Mouse (Mus musculus) neural tube, embryonic 15.5 days (tissue): ENCODE measurements around the gene Rasal2. TPM values are rescaled to one million over a fixed set of nuclear protein-coding genes. Genes with fewer than 3 reads are reported as not detected.

Experiments
- ATAC-seq: fragments of 200-750 bp; cut with Nextera tagmentation; 2 replicates; pipeline ENCODE4 v1.8.0; 2017; ENCODE audit warnings: mild to moderate bottlenecking, moderate TSS enrichment, moderate library complexity; ENCODE audit not compliant: low FRiP score
- H3K27ac ChIP-seq: fragments of 300-500 bp; sonication (generic); replicated peaks from 2 replicates; pipeline ENCODE4 v1.5.1; 2015; ENCODE audit warnings: mild to moderate bottlenecking, inconsistent platforms
- H3K27me3 ChIP-seq: fragments of 300-500 bp; sonication (generic); replicated peaks from 2 replicates; pipeline ENCODE4 v1.6.1; 2015; ENCODE audit warnings: inconsistent platforms
- H3K36me3 ChIP-seq: fragments of 300-500 bp; sonication (generic); 2 replicates; pipeline ENCODE4 v1.6.1; 2015; ENCODE audit warnings: inconsistent platforms
- H3K4me1 ChIP-seq: fragments of 300-500 bp; sonication (generic); 2 replicates; pipeline ENCODE4 v1.6.1; 2015; ENCODE audit warnings: inconsistent platforms
- H3K4me2 ChIP-seq: fragments of 300-500 bp; sonication (generic); 2 replicates; pipeline ENCODE4 v1.6.1; 2015; ENCODE audit warnings: inconsistent platforms, mild to moderate bottlenecking, moderate library complexity
- H3K4me3 ChIP-seq: fragments of 300-500 bp; sonication (generic); replicated peaks from 2 replicates; pipeline ENCODE4 v1.5.1; 2015; ENCODE audit warnings: mild to moderate bottlenecking, inconsistent platforms
- H3K9ac ChIP-seq: fragments of 300-500 bp; sonication (generic); replicated peaks from 2 replicates; pipeline ENCODE4 v1.6.1; 2015; ENCODE audit warnings: mild to moderate bottlenecking, inconsistent platforms
- H3K9me3 ChIP-seq: fragments of 300-500 bp; sonication (generic); replicated peaks from 2 replicates; pipeline ENCODE4 v1.6.1; 2016; ENCODE audit warnings: inconsistent platforms
- WGBS: fragments of 180-500 bp; shearing (Covaris S2); methylation state at CpG from one replicate; pipeline ENCODE4 v1.1.7; 2015; ENCODE audit warnings: mixed read lengths; 5-methylcytosine and 5-hydroxymethylcytosine counted together
- polyA plus RNA-seq: library from polyadenylated mRNA; unstranded; fragments of >200 nt; fragmentation: Nextera tagmentation; extraction: Ambion mirVana; gene quantifications from 2 replicates; pipeline ENCODE4 v1.2.1, GENCODE M21; 2015

The Rasal2 gene
- polyA plus RNA-seq, 1 experiment from 2014 or later: 39.1 TPM

- under 1% methylated on average over 59 of the region's 85 CpGs for WGBS
Observed at GRCm38 (mm10) chr1:157411711-157412380, 549 bp downstream of the Rasal2 start.

DNA sequence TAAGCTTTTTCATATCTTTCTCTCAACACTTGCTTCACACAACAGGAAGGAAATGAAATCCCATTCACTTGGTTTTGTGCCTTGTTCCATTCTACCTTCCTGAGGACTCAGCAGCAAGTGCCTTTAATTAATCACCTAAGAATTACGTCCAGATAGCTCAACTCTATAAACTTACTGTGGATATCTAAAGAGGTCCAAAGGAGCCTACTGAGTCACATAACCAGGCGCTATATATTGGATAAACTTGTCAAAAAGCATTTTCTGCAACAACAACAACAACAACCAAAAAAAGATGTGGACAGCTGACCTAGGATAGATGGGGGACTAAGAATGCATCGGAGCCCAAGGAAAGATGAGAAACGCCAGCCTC lies 1.1 kb downstream of the Rasal2 start:
- Histone ChIP-seq H3K27ac (peak overlapping the region; percentile 98), H3K4me1 (peaks cover 13% of the 10 kb centered on the region), H3K36me3 (no peaks in the 10 kb centered on the region), H3K4me3 (peak overlapping the region; percentile 94), H3K27me3 (no peaks in the 10 kb centered on the region), H3K9ac (peak overlapping the region; percentile 85), H3K4me2 (peak overlapping the region; percentile 72), H3K9me3 (no peaks in the 10 kb centered on the region)
- WGBS: 0% methylated on average over 4 of the region's 4 CpGs
- ATAC-seq: no peak

More at GRCm38 (mm10) chr1:157411711-157412380, 549 bp downstream of the Rasal2 start:
- Histone ChIP-seq H3K9ac (peak overlapping the region; percentile 85), H3K27me3 (no peaks in the 10 kb centered on the region), H3K9me3 (no peaks in the 10 kb centered on the region), H3K4me3 (peak overlapping the region; percentile 94), H3K4me1 (peaks cover 13% of the 10 kb centered on the region), H3K27ac (peak overlapping the region; percentile 98), H3K36me3 (no peaks in the 10 kb centered on the region), H3K4me2 (peak overlapping the region; percentile 72)
- ATAC-seq: peak; percentile 86

DNA sequence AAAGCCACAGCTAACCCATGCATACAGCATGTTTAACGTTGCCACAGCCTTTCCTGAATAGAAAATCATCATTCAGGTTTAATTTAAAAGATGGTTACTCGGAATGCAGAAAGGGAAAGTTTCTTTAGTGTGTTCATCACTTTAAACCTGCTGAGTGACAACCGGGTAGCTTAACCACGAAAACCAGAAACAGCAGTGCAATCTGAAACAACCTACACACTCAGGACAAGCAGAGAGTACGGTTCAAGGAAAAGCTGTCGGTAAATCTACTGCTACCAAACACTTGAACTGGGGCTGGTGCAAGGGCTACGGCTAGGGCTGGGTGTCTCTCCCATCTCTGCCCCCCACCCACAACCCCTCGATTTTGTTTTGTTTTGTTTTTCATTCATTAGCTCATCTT lies 1.5 kb downstream of the Rasal2 start:
- Histone ChIP-seq H3K9ac (peak overlapping the region; percentile 85; the same call in 1 of the 2 replicates), H3K27ac (0 out of 2 replicates have a peak overlapping the region, but pooled peaks have one; percentile 98), H3K4me2 (peak overlapping the region; percentile 72), H3K9me3 (no peaks in the 10 kb centered on the region), H3K36me3 (no peaks in the 10 kb centered on the region), H3K4me1 (peaks cover 13% of the 10 kb centered on the region), H3K4me3 (peak overlapping the region; percentile 94), H3K27me3 (no peaks in the 10 kb centered on the region)
- no peak for ATAC-seq
- WGBS: 10% methylated on average over 8 of the region's 8 CpGs

DNA sequence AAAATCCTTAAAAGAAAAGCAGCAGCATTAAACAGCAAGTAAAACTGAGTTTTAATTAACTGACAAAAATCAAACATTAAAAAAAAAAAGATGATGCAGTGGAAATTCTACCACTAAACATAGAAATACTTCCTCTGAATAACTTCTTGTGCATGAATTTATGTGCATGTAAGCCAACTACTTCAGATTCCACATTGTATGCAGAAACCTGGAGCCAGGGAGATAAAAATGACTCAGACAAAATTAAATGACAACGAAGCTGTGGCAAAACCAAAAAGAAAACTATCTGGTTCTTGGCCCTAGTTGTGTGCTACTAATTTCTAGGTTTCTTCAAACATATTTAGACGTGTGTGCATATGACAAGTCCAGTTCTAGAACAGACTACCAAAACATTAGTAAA lies 2.7 kb downstream of the Rasal2 start:
- no peak overlapping the region for H3K4me3 ChIP-seq
- H3K9ac ChIP-seq: no peak overlapping the region
- H3K27ac ChIP-seq: no peak overlapping the region
- H3K36me3 ChIP-seq: no peaks in the 10 kb centered on the region
- 88% methylated on average over 2 of the region's 2 CpGs for WGBS
- H3K9me3 ChIP-seq: no peaks in the 10 kb centered on the region
- no peak for ATAC-seq
- no peak overlapping the region for H3K4me2 ChIP-seq
- H3K4me1 ChIP-seq: peaks cover 13% of the 10 kb centered on the region
- no peaks in the 10 kb centered on the region for H3K27me3 ChIP-seq

DNA sequence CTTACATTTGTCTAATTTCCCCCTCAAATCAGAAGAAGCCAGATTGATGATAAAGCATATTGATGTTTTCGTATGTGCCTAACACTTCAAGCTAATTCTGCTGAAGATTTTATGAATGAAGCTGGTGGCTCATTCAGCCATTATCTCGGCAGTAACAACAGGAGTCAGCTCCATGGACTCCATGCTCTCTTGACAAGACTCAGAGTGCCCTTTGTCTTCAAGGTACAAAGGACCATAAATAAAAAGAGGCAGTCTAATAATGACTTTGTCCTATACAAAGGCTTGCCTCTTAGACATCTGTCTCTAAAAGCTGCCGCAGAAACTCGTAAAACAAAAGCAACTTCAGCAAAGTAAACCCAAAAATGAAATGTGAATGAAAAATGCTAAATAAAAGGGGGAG lies 24.4 kb downstream of the Rasal2 start:
- WGBS: 10% methylated on average over 4 of the region's 4 CpGs
- Histone ChIP-seq H3K4me1 (peaks cover 3% of the 10 kb centered on the region; the same call in 1 of the 2 replicates), H3K9ac (no peak overlapping the region), H3K27ac (no peak overlapping the region), H3K4me3 (no peak overlapping the region), H3K9me3 (no peaks in the 10 kb centered on the region), H3K4me2 (no peak overlapping the region), H3K36me3 (no peaks in the 10 kb centered on the region), H3K27me3 (no peaks in the 10 kb centered on the region)
- no peak for ATAC-seq

- no peak for ATAC-seq
- 38% methylated on average over 2 of the region's 2 CpGs for WGBS
- Histone ChIP-seq H3K4me3 (no peak overlapping the region), H3K9ac (no peak overlapping the region), H3K4me1 (0 out of 2 replicates have a peak, but pooled peaks cover 3% of the 10 kb centered on the region), H3K4me2 (no peak overlapping the region), H3K27ac (no peak overlapping the region), H3K9me3 (no peaks in the 10 kb centered on the region), H3K36me3 (no peaks in the 10 kb centered on the region), H3K27me3 (no peaks in the 10 kb centered on the region)
Observed at GRCm38 (mm10) chr1:157380694-157381093, 31.7 kb downstream of the Rasal2 start.

GRCm38 (mm10) chr1:157370397-157370796 lies 42.0 kb downstream of the Rasal2 start:
- Histone ChIP-seq H3K4me3 (no peak overlapping the region), H3K9ac (no peak overlapping the region), H3K4me1 (no peaks in the 10 kb centered on the region), H3K4me2 (no peak overlapping the region), H3K27me3 (no peaks in the 10 kb centered on the region), H3K36me3 (no peaks in the 10 kb centered on the region), H3K9me3 (no peaks in the 10 kb centered on the region), H3K27ac (no peak overlapping the region)
- 91% methylated on average over 2 of the region's 2 CpGs for WGBS
- no peak for ATAC-seq

- Histone ChIP-seq H3K4me2 (no peak overlapping the region), H3K27me3 (no peaks in the 10 kb centered on the region), H3K4me1 (no peaks in the 10 kb centered on the region), H3K27ac (no peak overlapping the region), H3K9me3 (no peaks in the 10 kb centered on the region), H3K4me3 (no peak overlapping the region), H3K9ac (no peak overlapping the region), H3K36me3 (no peaks in the 10 kb centered on the region)
- WGBS: 59% methylated on average over 5 of the region's 5 CpGs
- no peak for ATAC-seq
Observed at GRCm38 (mm10) chr1:157368316-157368715, 44.1 kb downstream of the Rasal2 start.

DNA sequence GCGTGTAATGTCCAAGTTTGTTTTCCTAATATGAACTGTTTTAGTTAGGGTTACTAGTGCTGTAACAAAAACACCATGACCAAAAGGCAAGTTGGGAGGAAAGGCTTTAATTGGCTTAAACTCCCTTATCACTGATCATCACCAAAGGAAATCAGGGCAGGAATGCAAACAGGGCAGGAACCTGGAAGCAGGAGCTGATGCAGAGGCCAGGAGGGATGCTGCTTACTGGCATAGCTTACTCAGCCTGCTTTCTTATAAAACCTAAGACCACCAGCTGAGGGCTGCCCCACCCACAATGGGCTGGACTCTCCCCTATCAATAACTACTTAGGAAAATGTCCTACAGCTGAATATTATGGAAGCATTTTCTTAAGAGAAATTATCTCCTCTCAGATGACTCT lies 65.7 kb downstream of the Rasal2 start:
- WGBS: 95% methylated on average over 1 of the region's 1 CpGs
- H3K4me3 ChIP-seq: no peak overlapping the region
- H3K4me2 ChIP-seq: no peak overlapping the region
- H3K4me1 ChIP-seq: no peaks in the 10 kb centered on the region
- no peaks in the 10 kb centered on the region for H3K27me3 ChIP-seq
- H3K27ac ChIP-seq: no peak overlapping the region
- no peaks in the 10 kb centered on the region for H3K9me3 ChIP-seq
- H3K36me3 ChIP-seq: no peaks in the 10 kb centered on the region
- H3K9ac ChIP-seq: no peak overlapping the region
- no peak for ATAC-seq

DNA sequence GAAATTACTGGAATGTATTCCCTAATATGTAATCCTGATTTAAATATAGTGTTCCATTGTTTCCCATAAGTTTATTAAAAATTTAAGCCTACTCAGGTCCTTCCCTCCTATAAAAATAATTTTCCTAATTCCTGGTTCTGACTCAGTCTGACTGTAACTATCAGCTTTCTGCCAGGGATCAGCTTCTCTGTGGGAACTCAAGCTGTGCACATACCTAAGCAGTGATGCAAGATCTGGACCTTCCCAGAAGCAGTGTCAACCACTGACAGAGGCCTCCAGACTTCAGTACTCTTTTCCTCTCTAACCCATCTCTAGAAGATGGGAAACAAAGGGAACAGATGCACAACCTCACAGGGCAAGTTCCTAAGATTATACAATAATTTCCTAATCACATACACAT lies 68.9 kb downstream of the Rasal2 start:
- Histone ChIP-seq H3K27ac (no peak overlapping the region), H3K9me3 (no peaks in the 10 kb centered on the region), H3K27me3 (no peaks in the 10 kb centered on the region), H3K4me2 (no peak overlapping the region), H3K36me3 (no peaks in the 10 kb centered on the region), H3K4me3 (no peak overlapping the region), H3K4me1 (no peaks in the 10 kb centered on the region), H3K9ac (no peak overlapping the region)
- no peak for ATAC-seq

DNA sequence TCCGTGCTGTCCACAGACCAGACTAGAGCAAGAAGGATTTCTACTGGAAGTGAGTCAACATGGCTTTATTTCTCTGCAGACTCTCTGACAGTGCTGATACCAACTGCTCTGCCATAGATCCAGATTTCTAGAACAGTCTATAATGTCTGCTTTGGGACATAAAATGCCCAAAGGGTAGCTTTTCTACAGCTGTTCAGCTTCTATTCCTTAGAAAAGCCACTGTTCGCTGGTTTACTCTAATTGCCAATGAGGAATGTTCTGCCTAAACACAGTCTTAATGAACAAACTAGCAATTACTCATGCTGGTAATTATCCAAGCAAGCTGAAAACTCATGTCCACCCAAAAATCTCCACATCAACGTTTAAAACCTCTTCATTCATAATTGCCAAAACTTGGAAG lies 77.6 kb downstream of the Rasal2 start:
- Histone ChIP-seq H3K9me3 (no peaks in the 10 kb centered on the region), H3K36me3 (no peaks in the 10 kb centered on the region), H3K4me2 (no peak overlapping the region), H3K27me3 (no peaks in the 10 kb centered on the region), H3K4me1 (peaks cover 5% of the 10 kb centered on the region; the same call in 1 of the 2 replicates), H3K4me3 (no peak overlapping the region), H3K27ac (no peak overlapping the region), H3K9ac (no peak overlapping the region)
- ATAC-seq: no peak
- WGBS: 41% methylated on average over 3 of the region's 3 CpGs

DNA sequence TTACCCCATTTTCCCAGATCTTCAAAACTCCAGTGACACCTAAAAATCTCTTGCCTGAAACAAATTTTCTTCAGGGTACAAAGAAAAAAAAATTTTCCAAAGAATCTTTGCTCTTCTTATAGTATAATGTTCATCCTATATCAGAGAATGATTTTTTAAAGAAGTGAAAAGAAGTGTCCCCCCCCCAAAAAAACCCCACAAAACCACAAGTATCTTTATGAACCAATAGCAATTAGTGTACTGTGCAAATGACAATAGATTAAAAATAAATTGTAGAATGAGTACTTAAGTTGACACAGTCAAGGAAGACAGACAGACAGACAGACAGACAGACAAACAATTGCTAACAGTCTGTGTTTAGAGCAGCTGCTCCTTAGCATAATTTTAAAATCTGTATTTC lies 84.3 kb downstream of the Rasal2 start:
- Histone ChIP-seq H3K4me3 (no peak overlapping the region), H3K36me3 (no peaks in the 10 kb centered on the region), H3K9ac (no peak overlapping the region), H3K9me3 (no peaks in the 10 kb centered on the region), H3K4me1 (no peaks in the 10 kb centered on the region), H3K27me3 (no peaks in the 10 kb centered on the region), H3K4me2 (no peak overlapping the region), H3K27ac (no peak overlapping the region)
- no peak for ATAC-seq
